In the genomic region with DNA sequence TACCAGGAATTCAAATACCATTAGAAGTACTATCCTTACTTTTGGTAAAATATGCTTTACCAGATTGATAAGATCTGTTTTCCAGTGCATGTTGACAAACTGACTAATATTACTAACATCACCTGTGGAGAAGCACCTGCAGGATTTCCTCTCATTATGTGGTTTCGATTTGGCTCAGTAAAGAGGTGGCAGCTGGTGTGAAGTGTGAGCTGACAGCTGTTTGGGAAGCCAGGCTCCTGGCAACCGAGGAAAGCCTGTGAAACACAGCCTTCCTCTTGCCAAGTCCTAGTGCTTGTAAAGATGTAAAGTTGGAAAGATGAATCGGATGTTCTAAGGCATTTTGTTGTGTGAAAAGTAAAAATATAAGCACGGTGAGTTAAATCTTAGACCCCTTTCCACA, we compare ENCODE assay signal across 8 mouse cellular contexts. TPM values are rescaled to one million over a fixed set of nuclear protein-coding genes. Genes with fewer than 3 reads are reported as not detected.
DNase-seq lines count a peak whose midpoint lies in the region; ATAC-seq and TF ChIP-seq lines count a peak whose summit lies in the region.
"Had no signal": no experiment of that assay in that cellular context is flagged by ENCODE, and none has a peak within 500 bp of the region (broad histone marks: within the 10 kb centered on the region; RNA-seq: fewer than 3 reads in every experiment).

No protein-coding gene starts in this region.

- ATAC-seq in midbrain, embryonic 14.5 days (ENCODE audit: low FRiP score, low TSS enrichment): no peak

- H3K4me1 ChIP-seq in midbrain, embryonic 14.5 days (ENCODE audit: control insufficient read depth, insufficient read depth, low read length): 0 out of 2 replicates have a peak, but pooled peaks cover 4% of the 10 kb centered on the region
- peaks cover 9% of the 10 kb centered on the region for H3K4me1 ChIP-seq in midbrain, embryonic 10.5 days
- H3K4me1 ChIP-seq in heart, adult 2 months (ENCODE audit: control insufficient read depth, insufficient read depth, low read length): no peaks in the 10 kb centered on the region
- H3K4me1 ChIP-seq: limb, embryonic 13.5 days had no signal

- TF ChIP-seq POLR2A in heart, adult 2 months (IDR thresholded peaks at IDR 0.05; ENCODE audit: insufficient read depth, low read depth, low read length): no peak

- H3K27me3 ChIP-seq in midbrain, embryonic 14.5 days (ENCODE audit: control insufficient read depth, insufficient read depth, low read length): no peaks in the 10 kb centered on the region
- no peaks in the 10 kb centered on the region for H3K27me3 ChIP-seq in midbrain, embryonic 10.5 days (ENCODE audit: low read depth, poor library complexity, severe bottlenecking)
- no peaks in the 10 kb centered on the region for H3K27me3 ChIP-seq in heart, adult 2 months (ENCODE audit: control insufficient read depth, insufficient read depth, low read length)
- H3K27me3 ChIP-seq: limb, embryonic 13.5 days had no signal

- no peak overlapping the region for H3K27ac ChIP-seq in midbrain, embryonic 14.5 days (replicated peaks; ENCODE audit: low read depth, low read length)
- no peak overlapping the region for H3K27ac ChIP-seq in midbrain, embryonic 10.5 days (replicated peaks)
- no peak overlapping the region for H3K27ac ChIP-seq in heart, adult 2 months
- H3K27ac ChIP-seq: limb, embryonic 13.5 days had no signal

- intact Hi-C loops in left cerebral cortex, postnatal 25 days (cut with DNase I): no loop called here
- intact Hi-C loops in heart, adult 2 months (cut with DNase I): no loop called here

- H3K36me3 ChIP-seq in midbrain, embryonic 14.5 days (ENCODE audit: control insufficient read depth, insufficient read depth, low read length): no peaks in the 10 kb centered on the region
- H3K36me3 ChIP-seq in midbrain, embryonic 10.5 days: no peaks in the 10 kb centered on the region
- H3K36me3 ChIP-seq in heart, adult 2 months (ENCODE audit: control insufficient read depth, insufficient read depth, low read length): no peaks in the 10 kb centered on the region
- H3K36me3 ChIP-seq: limb, embryonic 13.5 days had no signal

- peak; percentile 58 for DNase-seq in midbrain, embryonic 14.5 days
- DNase-seq in midbrain, embryonic 10.5 days (ENCODE audit: low spot score): no peak
- peak; percentile 10 for DNase-seq in hindlimb bud, embryonic 11.5 days (ENCODE audit: extremely low spot score, low read depth, low spot score)
- DNase-seq in left cerebral cortex, postnatal 25 days (ENCODE audit: low spot score in 2 of 2): peak; percentile 59 to 63
- DNase-seq in thymus, postnatal 4 days: peak; percentile 30
- no peak for DNase-seq in heart, adult 2 months
- DNase-seq in spleen, postnatal 14 days (ENCODE audit: low spot score in 2 of 2): no peak

- H3K79me2 ChIP-seq in heart, adult 2 months (replicated peaks; ENCODE audit: control insufficient read depth, insufficient read depth, low read length): no peaks in the 10 kb centered on the region

- H3K4me3 ChIP-seq in midbrain, embryonic 14.5 days (replicated peaks; ENCODE audit: low read depth, low read length): no peak overlapping the region
- H3K4me3 ChIP-seq in midbrain, embryonic 10.5 days: no peak overlapping the region
- H3K4me3 ChIP-seq in heart, adult 2 months: no peak overlapping the region
- H3K4me3 ChIP-seq: limb, embryonic 13.5 days had no signal

- H3K9me3 ChIP-seq in midbrain, embryonic 14.5 days (ENCODE audit: control insufficient read depth, low read length): no peaks in the 10 kb centered on the region
- no peaks in the 10 kb centered on the region for H3K9me3 ChIP-seq in midbrain, embryonic 10.5 days (replicated peaks)
- H3K9me3 ChIP-seq: limb, embryonic 13.5 days had no signal

- WGBS in midbrain, embryonic 14.5 days: 53% methylated on average over 4 of the region's 4 CpGs
- 76% methylated on average over 4 of the region's 4 CpGs for WGBS in midbrain, embryonic 10.5 days
- WGBS in heart, adult 2 months: 23% methylated on average over 4 of the region's 4 CpGs

- no peak overlapping the region for H3K4me2 ChIP-seq in midbrain, embryonic 14.5 days (ENCODE audit: low read length)
- H3K4me2 ChIP-seq: limb, embryonic 13.5 days had no signal

- no peak overlapping the region for H3K9ac ChIP-seq in midbrain, embryonic 14.5 days (replicated peaks; ENCODE audit: low read length)
- H3K9ac ChIP-seq in heart, adult 2 months (ENCODE audit: low read depth, low read length): no peak overlapping the region
- H3K9ac ChIP-seq: limb, embryonic 13.5 days had no signal

- no peak for TF ChIP-seq CTCF in heart, adult 2 months (IDR thresholded peaks at IDR 0.05)

- no peak for TF ChIP-seq EP300 in heart, adult 2 months (IDR thresholded peaks at IDR 0.05; ENCODE audit: insufficient read depth, low read depth, low read length)

RNA-seq across cellular contexts. Expression of a gene that starts 7.9 kb away (rescaled TPM):
- 0.55 and 1.1 TPM in 2 replicates for polyA plus RNA-seq in midbrain, embryonic 14.5 days (2014; fragmentation: Nextera tagmentation; extraction: Ambion mirVana)
- polyA plus RNA-seq in midbrain, embryonic 10.5 days (2016; fragmentation: Nextera tagmentation; extraction: Ambion mirVana): 0.11 and 0.36 TPM in 2 replicates
- 1 to 10 TPM; 2.8 to 3.2 TPM for total RNA-seq in left cerebral cortex, postnatal 25 days (2021)
- under 1 TPM; 0.20 to 0.52 TPM for total RNA-seq in heart, adult 2 months (2021)
- 0.44 and 0.45 TPM in 2 replicates for polyA plus RNA-seq in heart, adult 2 months (2012; rRNA removed)

RNA-seq across cellular contexts. Expression of a gene that starts 35.2 kb away (rescaled TPM):
- polyA plus RNA-seq in midbrain, embryonic 14.5 days (2014; fragmentation: Nextera tagmentation; extraction: Ambion mirVana): 23.0 and 26.6 TPM in 2 replicates
- 7.7 and 11.0 TPM in 2 replicates for polyA plus RNA-seq in midbrain, embryonic 10.5 days (2016; fragmentation: Nextera tagmentation; extraction: Ambion mirVana)
- total RNA-seq in left cerebral cortex, postnatal 25 days (2021): 10 to 100 TPM; 34.8 to 37.1 TPM
- total RNA-seq in heart, adult 2 months (2021): 10 to 100 TPM; 73.7 to 76.5 TPM
- polyA plus RNA-seq in heart, adult 2 months (2012; rRNA removed): 22.6 and 42.0 TPM in 2 replicates

Comparison
In these comparisons a context has a peak if more than half of its experiments do, and no peak if none do; other contexts are left out.
1. DNase-seq: peak in midbrain, embryonic 14.5 days (single experiment), hindlimb bud, embryonic 11.5 days (single experiment), left cerebral cortex, postnatal 25 days (2 of 2) and thymus, postnatal 4 days (single experiment); none in midbrain, embryonic 10.5 days (single experiment), heart, adult 2 months (0 of 2) and spleen, postnatal 14 days (0 of 2).